Mouse (Mus musculus): ENCODE results near the gene Gpr61. TPM values are rescaled to one million over a fixed set of nuclear protein-coding genes. Genes with fewer than 3 reads are reported as not detected.

Gpr61 gene
- polyA plus RNA-seq, 2 experiments: 0.04 TPM; not detected in 1

DNA sequence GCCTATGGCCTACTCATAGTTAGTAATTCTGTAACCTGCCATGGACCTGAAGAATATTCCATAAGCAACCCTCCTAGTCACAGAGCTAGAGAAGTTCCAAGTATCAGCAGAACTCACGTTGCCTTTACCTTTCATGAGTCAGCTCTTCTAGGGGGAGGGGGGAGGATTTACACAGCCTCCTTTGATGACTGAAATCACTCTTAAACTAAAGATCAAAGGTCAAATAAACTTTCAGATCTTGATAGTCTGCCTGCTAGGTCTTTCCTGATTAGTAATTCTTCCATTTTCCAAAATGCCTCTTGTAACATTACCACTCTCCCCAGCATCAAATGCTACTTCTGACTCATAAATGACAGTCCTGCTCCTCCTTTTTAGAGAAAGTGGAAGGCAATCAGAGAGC is 30.6 kb downstream of the Gpr61 start:
- Histone ChIP-seq H3K4me2 (ENCODE audit: low read depth) (no peak overlapping the region), H3K36me3 (replicated peaks; ENCODE audit: control insufficient read depth, insufficient read depth, low read depth) (peaks cover 26% of the 10 kb centered on the region), H3K9me3 (ENCODE audit: control insufficient read depth, low read length) (no peaks in the 10 kb centered on the region), H3K27ac (no peak overlapping the region), H3K9ac (replicated peaks) (no peak overlapping the region), H3K27me3 (ENCODE audit: control insufficient read depth, insufficient read depth, low read length) (no peaks in the 10 kb centered on the region), H3K4me3 (ENCODE audit: insufficient read depth in 1 of 2, low read depth in 2 of 2, low read length in 2 of 2) (no peak overlapping the region), H3K4me1 (replicated peaks; ENCODE audit: control insufficient read depth in 2 of 2, insufficient read depth in 2 of 2, low read length in 1 of 2) (peaks cover 24 to 26% of the 10 kb centered on the region in 2 experiments)
- no peak for DNase-seq (ENCODE audit: low read depth in 3 of 3, low spot score in 3 of 3)
- WGBS (ENCODE audit: insufficient replicate concordance): 35% methylated on average over 1 of the region's 1 CpGs
- TF ChIP-seq CTCF (IDR thresholded peaks at IDR 0.05; ENCODE audit: low read depth) (no peak), EP300 (IDR thresholded peaks at IDR 0.05; ENCODE audit: low read depth) (no peak)
- ATAC-seq (ENCODE audit: insufficient read depth): no peak

DNA sequence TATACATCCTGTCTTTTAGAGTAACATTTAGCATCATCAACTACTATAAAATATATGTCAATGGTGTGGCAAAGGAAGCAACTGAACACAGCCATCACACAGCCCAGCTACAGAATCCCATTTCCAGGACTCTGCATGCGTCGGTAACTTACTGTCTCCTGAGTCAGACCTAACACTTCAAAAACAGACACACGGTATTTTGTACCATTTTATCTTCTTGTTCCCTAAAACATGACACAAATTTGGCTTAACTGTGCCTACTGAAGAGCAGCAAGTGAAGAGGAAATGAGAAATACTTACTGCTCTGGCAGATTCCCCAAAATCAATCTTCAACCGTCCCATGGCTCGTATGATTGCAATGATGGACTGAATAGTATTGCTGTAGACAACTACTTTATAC is 31.4 kb downstream of the Gpr61 start:
- Histone ChIP-seq H3K36me3 (replicated peaks; ENCODE audit: control insufficient read depth, insufficient read depth, low read depth) (peaks cover 32% of the 10 kb centered on the region), H3K9ac (replicated peaks) (no peak overlapping the region), H3K4me3 (ENCODE audit: insufficient read depth in 1 of 2, low read depth in 2 of 2, low read length in 2 of 2) (no peak overlapping the region), H3K9me3 (ENCODE audit: control insufficient read depth, low read length) (no peaks in the 10 kb centered on the region), H3K27ac (no peak overlapping the region), H3K27me3 (ENCODE audit: control insufficient read depth, insufficient read depth, low read length) (no peaks in the 10 kb centered on the region), H3K4me2 (ENCODE audit: low read depth) (no peak overlapping the region), H3K4me1 (replicated peaks; ENCODE audit: control insufficient read depth in 2 of 2, insufficient read depth in 2 of 2, low read length in 1 of 2) (peaks cover 15 to 17% of the 10 kb centered on the region in 2 experiments)
- ATAC-seq (ENCODE audit: insufficient read depth): no peak
- no peak for DNase-seq (ENCODE audit: low read depth in 3 of 3, low spot score in 3 of 3)
- 85% methylated on average over 5 of the region's 5 CpGs for WGBS (ENCODE audit: insufficient replicate concordance)
- TF ChIP-seq EP300 (IDR thresholded peaks at IDR 0.05; ENCODE audit: low read depth) (no peak), CTCF (IDR thresholded peaks at IDR 0.05; ENCODE audit: low read depth) (no peak)

GRCm38 (mm10) chr3:108121101-108121500 is 33.6 kb downstream of the Gpr61 start:
- Histone ChIP-seq H3K27me3 (ENCODE audit: control insufficient read depth, insufficient read depth, low read length) (no peaks in the 10 kb centered on the region), H3K4me1 (replicated peaks; ENCODE audit: control insufficient read depth in 2 of 2, insufficient read depth in 2 of 2, low read length in 1 of 2) (peaks cover 3 to 7% of the 10 kb centered on the region in 2 experiments), H3K4me3 (ENCODE audit: insufficient read depth in 1 of 2, low read depth in 2 of 2, low read length in 2 of 2) (no peak overlapping the region), H3K27ac (no peak overlapping the region), H3K4me2 (ENCODE audit: low read depth) (no peak overlapping the region), H3K36me3 (replicated peaks; ENCODE audit: control insufficient read depth, insufficient read depth, low read depth) (peaks cover 49% of the 10 kb centered on the region), H3K9ac (replicated peaks) (no peak overlapping the region), H3K9me3 (ENCODE audit: control insufficient read depth, low read length) (no peaks in the 10 kb centered on the region)
- ATAC-seq (ENCODE audit: insufficient read depth): no peak
- TF ChIP-seq EP300 (IDR thresholded peaks at IDR 0.05; ENCODE audit: low read depth) (no peak), CTCF (IDR thresholded peaks at IDR 0.05; ENCODE audit: low read depth) (no peak)
- DNase-seq (ENCODE audit: low read depth in 3 of 3, low spot score in 3 of 3): no peak
- WGBS (ENCODE audit: insufficient replicate concordance): 79% methylated on average over 3 of the region's 3 CpGs

GRCm38 (mm10) chr3:108117465-108117864 is 37.2 kb downstream of the Gpr61 start:
- WGBS (ENCODE audit: insufficient replicate concordance): 84% methylated on average over 6 of the region's 6 CpGs
- Histone ChIP-seq H3K4me1 (replicated peaks; ENCODE audit: control insufficient read depth in 2 of 2, insufficient read depth in 2 of 2, low read length in 1 of 2) (no peaks in the 10 kb centered on the region), H3K4me2 (ENCODE audit: low read depth) (no peak overlapping the region), H3K4me3 (ENCODE audit: insufficient read depth in 1 of 2, low read depth in 2 of 2, low read length in 2 of 2) (no peak overlapping the region), H3K9ac (replicated peaks) (no peak overlapping the region), H3K27ac (no peak overlapping the region), H3K9me3 (ENCODE audit: control insufficient read depth, low read length) (no peaks in the 10 kb centered on the region), H3K36me3 (replicated peaks; ENCODE audit: control insufficient read depth, insufficient read depth, low read depth) (peaks cover 62% of the 10 kb centered on the region), H3K27me3 (ENCODE audit: control insufficient read depth, insufficient read depth, low read length) (no peaks in the 10 kb centered on the region)
- DNase-seq (ENCODE audit: low read depth in 3 of 3, low spot score in 3 of 3) (no peak), ATAC-seq (ENCODE audit: insufficient read depth) (no peak)
- no peak for TF ChIP-seq EP300 (IDR thresholded peaks at IDR 0.05; ENCODE audit: low read depth)
- TF ChIP-seq CTCF (IDR thresholded peaks at IDR 0.05; ENCODE audit: low read depth): no peak

GRCm38 (mm10) chr3:108113591-108114289 is 40.9 kb downstream of the Gpr61 start:
- peaks cover 66% of the 10 kb centered on the region for H3K36me3 ChIP-seq (replicated peaks; ENCODE audit: control insufficient read depth, insufficient read depth, low read depth)
- H3K27ac ChIP-seq: no peak overlapping the region
- no peak for TF ChIP-seq CTCF (IDR thresholded peaks at IDR 0.05; ENCODE audit: low read depth)
- TF ChIP-seq EP300 (IDR thresholded peaks at IDR 0.05; ENCODE audit: low read depth): no peak
- no peaks in the 10 kb centered on the region for H3K4me1 ChIP-seq (replicated peaks; ENCODE audit: control insufficient read depth in 2 of 2, insufficient read depth in 2 of 2, low read length in 1 of 2)
- H3K27me3 ChIP-seq (ENCODE audit: control insufficient read depth, insufficient read depth, low read length): no peaks in the 10 kb centered on the region
- ATAC-seq (ENCODE audit: insufficient read depth): no peak
- WGBS (ENCODE audit: insufficient replicate concordance): 80% methylated on average over 7 of the region's 7 CpGs
- no peak for DNase-seq (ENCODE audit: low read depth in 3 of 3, low spot score in 3 of 3)
- H3K9me3 ChIP-seq (ENCODE audit: control insufficient read depth, low read length): no peaks in the 10 kb centered on the region
- H3K4me3 ChIP-seq (ENCODE audit: insufficient read depth in 1 of 2, low read depth in 2 of 2, low read length in 2 of 2): no peak overlapping the region
- no peak overlapping the region for H3K4me2 ChIP-seq (ENCODE audit: low read depth)
- no peak overlapping the region for H3K9ac ChIP-seq (replicated peaks)

Data from liver, embryonic 14.5 days (tissue).